Mouse (Mus musculus) thymus, postnatal 25 days (tissue): ENCODE results near the gene Stk39.
A peak's percentile ranks its signal among the peaks of the same experiment; 100 is the strongest.

Source experiments
- DNase-seq: peaks from one replicate; pipeline ENCODE4 v3.0.0; 2022

The Stk39 gene

GRCm38 (mm10) chr2:68457455-68458032, 14.5 kb downstream of the Stk39 start:
- no peak for DNase-seq

GRCm38 (mm10) chr2:68456899-68457298, 15.2 kb downstream of the Stk39 start:
- DNase-seq: no peak

- DNase-seq: no peak
These were observed 19.7 kb downstream of the Stk39 start for GRCm38 (mm10) chr2:68452379-68452778.

- DNase-seq: no peak
These were observed 24.0 kb downstream of the Stk39 start for GRCm38 (mm10) chr2:68448035-68448434.

GRCm38 (mm10) chr2:68443141-68443540, 28.9 kb downstream of the Stk39 start:
- DNase-seq: no peak

- DNase-seq: no peak
These were observed 29.9 kb downstream of the Stk39 start for GRCm38 (mm10) chr2:68442113-68442717.

GRCm38 (mm10) chr2:68439614-68440013, 32.5 kb downstream of the Stk39 start:
- DNase-seq: no peak

- DNase-seq: no peak
These were observed 34.1 kb downstream of the Stk39 start for GRCm38 (mm10) chr2:68437920-68438319.

- DNase-seq: no peak
These were observed 34.9 kb downstream of the Stk39 start for GRCm38 (mm10) chr2:68437216-68437615.

- no peak for DNase-seq
These were observed 35.8 kb downstream of the Stk39 start for GRCm38 (mm10) chr2:68436305-68436704.

GRCm38 (mm10) chr2:68435494-68436255, 36.4 kb downstream of the Stk39 start:
- DNase-seq: peak; percentile 64

GRCm38 (mm10) chr2:68434997-68435396, 37.1 kb downstream of the Stk39 start:
- DNase-seq: no peak

GRCm38 (mm10) chr2:68434576-68434975, 37.5 kb downstream of the Stk39 start:
- DNase-seq: no peak

- DNase-seq: no peak
These were observed 38.2 kb downstream of the Stk39 start for GRCm38 (mm10) chr2:68433736-68434312.

- DNase-seq: no peak
These were observed 39.2 kb downstream of the Stk39 start for GRCm38 (mm10) chr2:68432834-68433233.

- DNase-seq: no peak
These were observed 40.8 kb downstream of the Stk39 start for GRCm38 (mm10) chr2:68431024-68431962.

- DNase-seq: peak; percentile 84
These were observed 41.6 kb downstream of the Stk39 start for GRCm38 (mm10) chr2:68430493-68430892.

- no peak for DNase-seq
These were observed 42.6 kb downstream of the Stk39 start for GRCm38 (mm10) chr2:68429436-68429835.

GRCm38 (mm10) chr2:68426977-68427577, 45.0 kb downstream of the Stk39 start:
- DNase-seq: no peak

GRCm38 (mm10) chr2:68426074-68426473, 46.0 kb downstream of the Stk39 start:
- DNase-seq: no peak

- no peak for DNase-seq
These were observed 51.1 kb downstream of the Stk39 start for GRCm38 (mm10) chr2:68421002-68421401.

- no peak for DNase-seq
These were observed 51.8 kb downstream of the Stk39 start for GRCm38 (mm10) chr2:68420223-68420622.
